Mouse (Mus musculus) midbrain, postnatal 0 days (tissue): ENCODE measurements at regions not wholly inside any gene's neighbourhood (a gene's known extent, or its start where the extent isn't known, plus 50 kb on each side); places are given as distances from the start of the nearest gene placed in this dataset.

Source experiments
- ATAC-seq: fragments of 200-750 bp; cut with Nextera tagmentation; 2 replicates; pipeline ENCODE4 v1.8.0; 2017; ENCODE audit warnings: moderate number of reproducible peaks, mild to moderate bottlenecking, moderate TSS enrichment, moderate library complexity; ENCODE audit not compliant: low FRiP score
- DNase-seq: peaks from one replicate; pipeline ENCODE4 v3.0.0-alpha.2; 2015; ENCODE audit warnings: low spot score
- H3K27ac ChIP-seq: fragments of 300-500 bp; sonication (generic); 2 replicates; pipeline ENCODE4 v1.5.1; 2014; ENCODE audit warnings: low read depth, mild to moderate bottlenecking, low read length, mixed read lengths
- H3K27me3 ChIP-seq: fragments of 300-500 bp; sonication (generic); 2 replicates; pipeline ENCODE4 v1.6.1; 2014; ENCODE audit warnings: low read length, control low read depth, mixed read lengths; ENCODE audit not compliant: insufficient read depth
- H3K36me3 ChIP-seq: fragments of 300-500 bp; sonication (generic); 2 replicates; pipeline ENCODE4 v1.6.1; 2014; ENCODE audit warnings: low read length, control low read depth, mixed read lengths; ENCODE audit not compliant: insufficient read depth
- H3K4me1 ChIP-seq: fragments of 300-500 bp; sonication (generic); 2 replicates; pipeline ENCODE4 v1.6.1; 2014; ENCODE audit warnings: mild to moderate bottlenecking, control low read depth, antibody characterized with exemption, low read length, mixed read lengths; ENCODE audit not compliant: insufficient read depth
- H3K4me2 ChIP-seq: fragments of 300-500 bp; sonication (generic); 2 replicates; pipeline ENCODE4 v1.6.1; 2014; ENCODE audit warnings: low read depth, mild to moderate bottlenecking, low read length, mixed read lengths; ENCODE audit not compliant: poor library complexity, severe bottlenecking
- H3K4me3 ChIP-seq: fragments of 300-500 bp; sonication (generic); 2 replicates; pipeline ENCODE4 v1.5.1; 2014; ENCODE audit warnings: low read depth, mild to moderate bottlenecking, low read length, moderate library complexity
- H3K9ac ChIP-seq: fragments of 300-500 bp; sonication (generic); replicated peaks from 2 replicates; pipeline ENCODE4 v1.6.1; 2014; ENCODE audit warnings: mild to moderate bottlenecking, low read length, moderate library complexity, mixed read lengths; ENCODE audit not compliant: poor library complexity, severe bottlenecking
- H3K9me3 ChIP-seq: fragments of 300-500 bp; sonication (generic); 2 replicates; pipeline ENCODE4 v1.6.1; 2016; ENCODE audit warnings: low read length, control low read depth
- CTCF ChIP-seq: IDR thresholded peaks from 2 replicates; pipeline ENCODE4 v1.5.1; 2016; ENCODE audit warnings: antibody characterized with exemption, mild to moderate bottlenecking
- WGBS: fragments of 180-500 bp; shearing (Covaris S2); extraction: QIAGEN DNeasy Blood & Tissue Kit; methylation state at CpG from one replicate; pipeline ENCODE4 v1.1.7; 2014; 5-methylcytosine and 5-hydroxymethylcytosine counted together

GRCm38 (mm10) chr7:133521936-133522335 lies 80.0 kb downstream of the Tex36 start:
- Histone ChIP-seq H3K4me1 (no peaks in the 10 kb centered on the region), H3K4me3 (no peak overlapping the region), H3K9ac (no peak overlapping the region), H3K9me3 (no peaks in the 10 kb centered on the region), H3K27ac (no peak overlapping the region), H3K27me3 (no peaks in the 10 kb centered on the region), H3K4me2 (no peak overlapping the region), H3K36me3 (no peaks in the 10 kb centered on the region)
- TF ChIP-seq CTCF, result no peak
- ATAC-seq, result no peak
- no peak for DNase-seq
- 87% methylated on average over 3 of the region's 3 CpGs for WGBS

GRCm38 (mm10) chr7:133518926-133519325 lies 83.0 kb downstream of the Tex36 start:
- H3K36me3 ChIP-seq, result no peaks in the 10 kb centered on the region
- no peaks in the 10 kb centered on the region for H3K27me3 ChIP-seq
- 89% methylated on average over 3 of the region's 3 CpGs for WGBS
- H3K9ac ChIP-seq, result no peak overlapping the region
- H3K9me3 ChIP-seq, result no peaks in the 10 kb centered on the region
- DNase-seq (no peak), ATAC-seq (no peak)
- H3K4me2 ChIP-seq, result no peak overlapping the region
- no peak for TF ChIP-seq CTCF
- no peaks in the 10 kb centered on the region for H3K4me1 ChIP-seq
- no peak overlapping the region for H3K27ac ChIP-seq
- H3K4me3 ChIP-seq, result no peak overlapping the region

- Histone ChIP-seq H3K27me3 (no peaks in the 10 kb centered on the region), H3K4me3 (no peak overlapping the region), H3K9me3 (no peaks in the 10 kb centered on the region), H3K4me1 (no peaks in the 10 kb centered on the region), H3K36me3 (no peaks in the 10 kb centered on the region), H3K27ac (no peak overlapping the region), H3K9ac (no peak overlapping the region), H3K4me2 (no peak overlapping the region)
- 88% methylated on average over 5 of the region's 5 CpGs for WGBS
- TF ChIP-seq CTCF, result no peak
- no peak for DNase-seq
- ATAC-seq, result no peak
Observed at GRCm38 (mm10) chr7:133517576-133517975, 84.4 kb downstream of the Tex36 start.

GRCm38 (mm10) chr7:133510926-133511325 lies 91.0 kb downstream of the Tex36 start:
- no peak for TF ChIP-seq CTCF
- Histone ChIP-seq H3K4me2 (no peak overlapping the region), H3K27me3 (no peaks in the 10 kb centered on the region), H3K4me3 (no peak overlapping the region), H3K4me1 (no peaks in the 10 kb centered on the region), H3K9ac (no peak overlapping the region), H3K9me3 (no peaks in the 10 kb centered on the region), H3K36me3 (no peaks in the 10 kb centered on the region), H3K27ac (no peak overlapping the region)
- WGBS, result 77% methylated on average over 5 of the region's 5 CpGs
- ATAC-seq, result no peak
- DNase-seq, result no peak

GRCm38 (mm10) chr7:133509486-133509885 lies 92.5 kb downstream of the Tex36 start:
- Histone ChIP-seq H3K4me3 (no peak overlapping the region), H3K4me2 (no peak overlapping the region), H3K27me3 (no peaks in the 10 kb centered on the region), H3K4me1 (no peaks in the 10 kb centered on the region), H3K9me3 (no peaks in the 10 kb centered on the region), H3K27ac (no peak overlapping the region), H3K9ac (no peak overlapping the region), H3K36me3 (no peaks in the 10 kb centered on the region)
- DNase-seq, result peak; percentile 58
- 9% methylated on average over 4 of the region's 4 CpGs for WGBS
- no peak for TF ChIP-seq CTCF
- ATAC-seq, result no peak

GRCm38 (mm10) chr7:133508370-133509012 lies 93.5 kb downstream of the Tex36 start:
- Histone ChIP-seq H3K4me3 (no peak overlapping the region), H3K27me3 (no peaks in the 10 kb centered on the region), H3K36me3 (no peaks in the 10 kb centered on the region), H3K9me3 (no peaks in the 10 kb centered on the region), H3K4me2 (no peak overlapping the region), H3K9ac (no peak overlapping the region), H3K4me1 (no peaks in the 10 kb centered on the region), H3K27ac (no peak overlapping the region)
- no peak for TF ChIP-seq CTCF
- WGBS, result 51% methylated on average over 11 of the region's 11 CpGs
- ATAC-seq (no peak), DNase-seq (no peak)
